Mouse (Mus musculus): Measurements from ENCODE around the gene Gm49325.

The Gm49325 gene

DNA sequence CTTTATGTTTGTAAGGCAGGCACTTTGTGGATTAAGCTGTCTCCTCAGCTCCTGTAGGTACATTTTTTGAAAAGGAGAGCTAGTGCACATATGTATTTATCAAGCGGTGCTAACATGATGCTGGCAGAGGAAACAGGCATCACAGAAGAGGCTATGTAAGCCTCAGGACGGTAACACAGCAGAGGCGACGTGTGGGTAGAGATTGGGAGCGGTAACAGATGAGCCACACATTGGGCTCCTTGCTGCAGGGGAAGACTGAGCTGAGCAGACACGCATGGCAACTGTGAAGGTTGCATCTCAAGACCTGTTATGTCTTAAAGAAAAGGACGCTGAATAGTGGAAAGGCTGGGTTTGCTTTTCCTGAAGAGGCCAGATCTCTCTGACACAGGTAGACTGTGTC, 77.0 kb downstream of the Gm49325 start:
- 59% methylated on average over 7 of the region's 7 CpGs for WGBS

DNA sequence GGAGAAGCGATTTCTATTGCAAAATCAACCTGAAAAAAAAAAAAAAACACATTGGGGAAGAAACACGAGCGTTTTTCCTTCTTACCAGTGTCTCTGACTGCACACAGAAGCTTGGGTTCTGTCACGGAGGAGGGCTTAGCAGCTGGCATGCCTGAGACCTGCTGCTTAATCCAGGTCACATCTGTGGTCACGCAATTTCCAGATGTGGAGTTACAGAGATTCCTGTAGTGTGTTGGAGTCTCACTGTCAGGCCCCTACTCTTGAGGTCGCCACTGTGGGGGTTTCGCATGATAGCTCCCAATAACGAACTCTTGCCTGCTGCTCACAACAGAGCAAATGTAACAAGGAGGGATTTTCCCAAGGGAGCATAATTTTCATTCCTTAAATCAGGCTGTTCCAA, 78.2 kb downstream of the Gm49325 start:
- WGBS: 31% methylated on average over 8 of the region's 8 CpGs

DNA sequence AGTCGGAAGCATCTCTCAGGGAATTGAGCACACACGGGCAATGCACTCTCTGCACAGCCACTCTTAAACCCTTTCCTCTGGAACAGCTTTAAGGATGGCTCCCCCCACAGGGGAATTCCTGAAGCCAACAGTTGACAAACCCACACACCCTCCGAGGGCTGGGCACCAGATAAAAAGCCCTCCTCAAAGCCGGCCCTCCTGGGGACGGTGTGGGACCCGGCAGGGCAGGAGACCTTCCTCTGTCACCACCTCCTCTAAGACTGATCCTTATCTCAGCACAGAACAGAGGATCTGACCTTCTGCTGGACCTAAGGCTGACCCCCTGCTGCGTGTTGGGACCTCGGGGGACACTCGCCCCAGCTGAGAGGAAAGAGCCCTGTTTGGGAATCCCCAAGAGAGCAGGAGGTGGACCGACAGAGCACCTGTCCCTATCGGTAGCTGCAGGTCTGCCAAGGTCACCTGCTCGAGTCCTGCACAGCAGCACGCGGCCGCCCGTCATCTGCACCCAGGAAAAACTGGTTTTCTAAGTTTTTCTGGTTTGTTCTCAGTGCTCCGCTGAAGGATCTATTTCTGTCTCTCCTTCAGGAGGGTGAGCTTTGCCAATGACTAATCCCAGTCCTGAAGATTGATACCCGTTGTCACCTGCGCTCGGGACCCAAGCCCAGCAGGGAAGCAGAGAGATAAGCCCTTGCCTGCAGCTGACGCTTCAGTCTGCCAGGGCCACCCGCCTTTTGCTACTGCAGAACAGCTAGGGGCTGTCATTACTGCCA, 80.1 kb downstream of the Gm49325 start, which contains the start of gene Tspear:
Gene Tspear (plus strand): TSS at position 675 of the 770 bp plus-strand sequence.
- 15% methylated on average over 22 of the region's 22 CpGs for WGBS

DNA sequence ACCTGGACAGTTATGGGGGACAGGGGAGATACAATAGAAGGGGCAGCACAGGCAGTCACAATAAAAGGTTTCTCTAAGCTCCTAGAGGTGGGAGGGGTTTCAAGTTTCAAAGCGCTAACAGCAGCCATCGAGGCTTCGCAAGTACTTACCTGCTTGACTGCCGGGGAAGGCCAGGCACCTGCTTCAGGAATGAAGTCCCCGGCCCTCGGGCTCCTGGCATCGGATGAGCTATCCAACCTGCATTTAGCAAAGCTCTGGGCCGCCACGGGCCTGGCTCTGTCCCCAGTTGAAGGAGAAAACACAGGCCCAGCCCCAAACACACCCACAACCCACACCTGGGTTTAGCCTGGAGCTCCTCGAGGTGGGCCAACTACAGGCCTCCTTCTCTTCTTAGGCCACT, 81.0 kb downstream of the Gm49325 start:
- 55% methylated on average over 10 of the region's 10 CpGs for WGBS

DNA sequence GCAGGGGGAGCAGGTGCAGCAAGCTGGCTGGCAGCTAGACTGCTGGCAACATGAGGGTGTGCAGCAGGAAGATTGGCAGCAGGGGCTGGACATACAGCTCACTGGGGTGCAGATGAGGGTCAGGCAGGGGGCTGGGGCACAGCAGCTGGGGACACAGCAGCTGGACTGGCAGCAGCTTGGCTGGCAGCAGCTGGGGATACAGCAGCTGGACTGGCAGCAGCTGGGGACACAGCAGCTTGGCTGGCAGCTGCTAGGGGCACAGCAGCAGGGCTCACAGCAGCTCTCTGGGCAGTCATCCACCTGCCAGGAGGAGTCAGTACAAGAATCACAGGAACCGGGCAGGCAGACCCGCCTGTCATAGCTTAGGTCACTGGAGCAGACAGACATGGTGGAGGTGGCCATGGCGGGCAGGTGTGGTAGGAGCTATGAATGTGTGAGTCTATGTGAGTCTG, 84.4 kb downstream of the Gm49325 start, which contains the start of gene Gm19402:
Gene Gm19402 (minus strand): TSS at position 402 of the 452 bp plus-strand sequence.
- 50% methylated on average over 3 of the region's 3 CpGs for WGBS

Measured in cerebral cortex, adult 2 months (tissue).